Mouse (Mus musculus): ENCODE measurements around the gene Itpkb.
A peak's percentile ranks its signal among the peaks of the same experiment; 100 is the strongest.

The Itpkb gene

DNA sequence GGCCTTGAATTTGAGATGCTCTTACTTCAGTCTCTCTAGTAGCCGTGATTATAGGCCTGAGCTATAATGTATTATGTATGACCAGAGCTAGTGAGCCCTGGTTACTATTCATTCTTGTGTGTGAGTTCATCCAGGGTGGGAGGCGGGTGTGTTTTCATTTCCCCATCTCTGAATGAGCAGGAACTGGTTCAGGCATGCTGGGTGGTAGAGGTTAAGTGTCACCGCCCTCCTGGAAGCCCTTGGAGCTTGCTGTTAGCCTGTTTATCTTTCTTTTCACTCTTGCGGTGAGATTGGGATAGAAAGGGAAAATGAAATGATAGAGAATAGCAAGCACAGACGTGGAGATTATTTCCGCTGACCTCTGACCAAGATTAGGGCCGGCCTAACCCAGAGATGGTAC lies 12.7 kb downstream of the Itpkb start:
- no peak for DNase-seq (ENCODE audit: low read depth, low spot score)

DNA sequence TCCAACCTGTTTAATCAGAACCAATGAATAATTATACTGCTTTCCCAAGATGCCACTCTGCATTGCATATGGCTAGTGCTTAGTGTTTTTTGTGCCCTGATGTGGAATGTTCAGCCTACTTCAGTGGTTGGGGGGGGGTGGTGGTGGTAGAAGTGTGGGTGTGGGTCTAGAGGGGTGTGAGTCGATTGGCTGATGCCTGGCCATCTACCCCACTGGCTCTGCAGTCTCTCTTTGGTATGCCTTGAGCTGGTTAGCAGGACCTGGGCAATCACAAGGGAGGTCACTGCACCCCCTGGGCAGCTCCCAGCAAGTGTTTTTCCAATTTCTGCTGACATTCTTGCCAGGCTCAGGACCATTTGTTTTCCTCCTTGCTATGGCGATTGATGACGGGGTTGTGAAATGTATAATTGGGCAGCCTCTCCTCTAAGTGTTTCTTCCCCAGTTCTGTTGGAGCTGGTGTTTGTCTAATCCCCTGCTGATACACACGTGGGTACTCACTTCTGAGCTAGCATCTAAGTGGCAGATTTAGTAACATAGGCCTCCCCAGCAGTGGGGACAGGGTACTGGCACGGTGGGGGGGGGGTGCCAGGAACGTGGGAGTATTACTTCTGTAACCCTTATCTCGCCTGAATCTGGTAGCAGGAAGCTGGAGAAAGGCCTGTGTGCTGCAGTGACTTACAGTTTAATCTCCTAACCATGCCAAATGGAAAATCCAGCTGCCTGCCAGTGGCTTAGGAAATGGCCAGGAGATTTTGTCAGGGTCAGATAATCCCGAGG lies 13.3 kb downstream of the Itpkb start:
- no peak for DNase-seq (ENCODE audit: low read depth, low spot score)

DNA sequence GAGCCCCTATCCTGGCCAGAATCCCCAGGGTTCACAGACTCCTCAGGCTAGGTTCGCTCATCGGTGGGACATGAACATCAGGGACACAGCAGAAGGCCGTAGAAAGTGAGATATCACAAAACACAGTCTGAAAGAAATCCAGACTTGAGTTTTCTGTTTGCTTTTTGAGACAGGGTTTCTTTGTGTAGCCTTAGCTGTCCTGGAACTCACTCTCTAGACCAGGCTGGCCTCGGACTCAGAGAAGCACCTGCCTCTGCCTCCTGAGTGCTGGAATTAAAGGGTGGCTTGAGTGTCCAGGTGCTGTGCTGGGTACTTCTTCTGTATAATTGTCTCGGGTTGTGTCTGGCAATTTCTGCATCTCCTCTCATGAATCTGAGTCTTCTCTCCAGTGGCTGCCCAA lies 14.8 kb downstream of the Itpkb start:
- no peak for DNase-seq (ENCODE audit: low read depth, low spot score)

DNA sequence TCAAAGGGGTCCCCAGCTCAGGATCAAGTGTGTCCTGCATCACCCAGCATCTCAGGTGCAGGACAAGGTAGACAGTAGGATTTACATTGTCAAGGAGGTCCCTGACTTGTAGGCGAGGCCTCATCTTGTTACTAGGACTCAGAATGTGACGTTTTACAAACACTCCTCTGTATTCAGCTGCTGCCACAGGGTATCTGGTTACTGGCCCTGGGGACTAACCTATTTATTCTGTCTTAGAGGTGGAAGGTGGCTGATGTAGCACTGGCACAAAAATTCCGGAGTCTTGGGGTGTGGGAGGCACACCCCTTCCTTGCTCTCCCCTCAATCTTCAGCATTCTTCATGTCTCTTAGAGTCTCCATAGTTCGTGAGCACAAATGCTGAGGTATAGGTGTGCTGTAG lies 16.8 kb downstream of the Itpkb start:
- DNase-seq (ENCODE audit: low read depth, low spot score) = no peak

DNA sequence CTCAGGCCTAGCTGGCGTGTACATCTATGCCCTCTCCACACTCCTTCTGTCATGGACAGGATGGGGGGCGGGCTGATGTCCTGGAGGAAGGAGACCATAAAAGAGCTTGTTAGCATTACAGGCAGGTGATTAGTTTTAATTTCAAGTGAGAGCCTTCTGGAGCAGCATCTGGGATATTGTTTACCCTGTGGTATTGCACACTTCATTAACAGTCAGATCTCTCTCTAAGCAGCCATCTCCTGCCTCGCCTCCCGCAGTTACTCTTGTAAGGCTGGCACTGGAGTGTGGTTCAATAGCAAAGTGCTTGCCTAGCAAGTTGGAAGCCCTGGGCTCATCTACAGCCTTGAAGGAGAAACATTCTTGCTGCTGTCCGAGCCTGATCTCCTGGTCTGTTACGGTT lies 17.6 kb downstream of the Itpkb start:
- no peak for DNase-seq (ENCODE audit: low read depth, low spot score)

DNA sequence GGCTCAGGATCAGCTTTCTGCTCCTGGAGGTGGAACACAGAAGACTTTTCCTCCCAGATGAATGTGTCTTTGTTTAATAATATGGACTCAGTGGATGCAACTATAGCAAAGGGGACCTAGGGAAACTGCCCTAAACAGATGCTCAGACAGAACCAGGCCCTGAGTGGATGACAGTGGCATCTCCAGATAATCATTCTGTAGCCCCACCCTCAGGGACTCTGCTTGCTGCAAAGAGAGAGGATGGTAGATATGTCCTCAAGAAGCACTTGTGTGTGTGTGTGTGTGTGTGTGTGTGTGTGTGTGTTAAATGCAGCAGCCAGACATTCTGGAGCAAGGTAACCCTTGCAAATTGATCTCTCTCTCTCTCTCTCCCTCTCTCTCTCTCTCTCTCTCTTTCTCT lies 18.8 kb downstream of the Itpkb start:
- no peak for DNase-seq (ENCODE audit: low read depth, low spot score)

- DNase-seq (ENCODE audit: low read depth, low spot score) = no peak
Measured at GRCm38 (mm10) chr1:180352258-180352657, 22.0 kb downstream of the Itpkb start.

GRCm38 (mm10) chr1:180354129-180354528 lies 23.8 kb downstream of the Itpkb start:
- DNase-seq (ENCODE audit: low read depth, low spot score) = no peak

DNA sequence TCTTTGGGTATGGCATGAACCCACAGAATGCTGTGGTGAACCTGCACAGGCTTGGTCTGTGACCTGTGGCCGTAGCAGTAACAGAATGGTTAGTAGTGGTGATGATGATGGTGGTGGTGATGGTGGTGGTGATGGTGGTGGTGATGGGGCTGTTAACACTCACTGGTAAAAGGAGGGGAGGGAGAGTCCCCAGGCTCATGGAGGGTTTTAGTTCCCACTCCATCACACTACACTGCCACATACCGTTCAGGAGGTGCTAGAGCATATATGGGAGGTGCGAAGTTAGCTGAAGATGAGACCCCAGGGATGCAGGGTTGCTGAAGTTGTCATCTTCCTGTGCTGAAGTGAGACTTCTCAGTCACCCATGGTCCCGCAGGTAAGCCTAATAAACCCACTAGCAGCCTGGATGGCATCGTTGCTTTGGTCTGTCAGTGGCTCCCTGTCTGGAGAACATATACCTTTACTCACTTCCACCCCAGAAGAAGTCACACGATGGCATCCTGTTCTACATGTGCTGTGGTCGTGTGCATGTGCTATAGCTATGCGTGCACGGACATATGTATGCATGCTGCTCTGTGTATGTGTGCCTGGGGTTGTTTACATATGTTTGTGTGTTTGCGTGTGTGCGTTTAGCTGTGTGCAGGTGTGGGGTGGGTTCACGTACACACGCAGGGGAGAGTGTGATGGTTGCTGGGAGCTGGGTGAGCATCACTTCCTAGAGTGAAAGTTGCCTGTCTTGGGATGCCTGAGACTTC lies 24.9 kb downstream of the Itpkb start:
- DNase-seq (ENCODE audit: low read depth, low spot score) = no peak

GRCm38 (mm10) chr1:180356176-180356575 lies 25.9 kb downstream of the Itpkb start:
- DNase-seq (ENCODE audit: low read depth, low spot score) = no peak

DNA sequence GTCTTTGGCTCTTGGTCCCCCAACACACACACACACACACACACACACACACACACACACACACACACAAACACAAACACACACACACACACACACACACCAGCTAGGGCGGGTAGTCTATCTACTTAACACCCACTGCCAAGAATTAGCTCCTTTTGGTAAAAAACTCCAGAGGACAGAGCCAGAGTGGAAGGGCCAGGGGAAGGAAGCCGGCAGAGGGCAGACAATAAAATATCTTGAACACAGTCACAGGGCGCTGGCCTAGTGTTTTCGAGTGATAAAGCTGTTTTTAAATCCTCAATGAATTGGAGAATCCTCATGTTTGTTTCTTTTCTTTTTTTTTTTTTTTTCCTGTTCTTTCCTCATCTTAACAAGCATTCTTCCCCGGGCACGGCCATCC lies 26.6 kb downstream of the Itpkb start:
- no peak for DNase-seq (ENCODE audit: low read depth, low spot score)

DNA sequence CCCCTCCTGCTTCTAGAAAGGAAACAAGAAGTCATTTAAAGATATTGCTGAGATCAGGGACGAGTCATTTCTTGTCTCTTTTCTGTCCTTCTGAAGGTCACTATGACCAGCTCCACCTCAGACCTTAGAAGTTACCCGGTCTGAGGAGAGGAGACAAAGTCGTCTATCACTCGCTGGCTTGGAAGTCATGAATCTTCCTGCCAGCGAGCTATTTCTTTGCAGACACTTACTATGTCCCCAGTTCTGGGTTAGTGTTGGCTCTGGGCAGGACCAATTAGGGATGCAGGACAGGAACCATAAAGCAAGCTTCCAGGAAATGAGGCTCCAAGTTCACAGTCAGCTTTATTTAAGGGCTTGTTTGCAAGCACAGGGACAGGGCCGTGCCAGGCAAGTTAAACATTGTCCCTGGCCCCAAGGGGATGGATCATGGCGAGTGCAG lies 27.6 kb downstream of the Itpkb start:
- DNase-seq (ENCODE audit: low read depth, low spot score) = no peak

DNA sequence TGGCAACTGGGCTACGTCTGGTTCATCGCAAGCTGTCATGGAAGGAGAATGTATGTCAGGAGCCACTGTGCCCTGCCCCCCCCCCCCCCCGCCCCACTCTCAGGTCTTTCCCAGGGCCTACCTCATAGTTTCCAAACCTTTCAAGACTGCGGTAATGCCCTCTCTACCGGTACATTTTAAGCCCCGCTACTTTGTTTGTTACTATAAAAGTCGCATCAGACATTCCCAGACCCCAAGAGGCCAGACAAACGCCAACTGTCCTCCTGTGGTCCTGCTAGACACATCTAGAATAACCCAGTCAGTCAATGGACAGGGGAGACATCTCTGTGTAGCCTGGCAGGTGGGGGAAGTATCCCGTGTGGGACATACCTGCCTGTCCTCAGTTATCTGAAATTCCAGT lies 28.2 kb downstream of the Itpkb start:
- DNase-seq (ENCODE audit: low read depth, low spot score) = no peak

DNA sequence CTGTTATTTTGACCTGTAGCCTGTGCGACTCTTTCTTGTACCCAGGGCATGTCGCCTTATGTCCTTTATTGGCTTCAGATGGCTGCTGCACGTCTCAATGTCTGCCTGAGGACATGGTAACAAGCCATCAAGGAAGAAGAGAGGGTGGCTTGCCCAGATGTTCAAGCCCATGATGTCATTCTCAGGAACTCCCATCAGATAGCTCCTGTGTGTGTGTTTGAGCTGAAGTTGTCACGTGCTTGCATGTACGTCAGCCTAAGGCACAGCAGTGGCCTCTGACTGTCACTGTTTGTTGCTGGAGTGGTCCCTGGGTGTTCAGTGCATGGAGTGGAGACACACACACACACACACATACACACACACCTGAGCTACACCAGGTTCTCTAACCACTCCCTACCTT lies 29.0 kb downstream of the Itpkb start:
- no peak for DNase-seq (ENCODE audit: low read depth, low spot score)

- no peak for DNase-seq (ENCODE audit: low read depth, low spot score)
Measured at GRCm38 (mm10) chr1:180362176-180362575, 31.9 kb downstream of the Itpkb start.

- no peak for DNase-seq (ENCODE audit: low read depth, low spot score)
Measured at GRCm38 (mm10) chr1:180362844-180363243, 32.6 kb downstream of the Itpkb start.

- no peak for DNase-seq (ENCODE audit: low read depth, low spot score)
Measured at GRCm38 (mm10) chr1:180363317-180363716, 33.0 kb downstream of the Itpkb start.

DNA sequence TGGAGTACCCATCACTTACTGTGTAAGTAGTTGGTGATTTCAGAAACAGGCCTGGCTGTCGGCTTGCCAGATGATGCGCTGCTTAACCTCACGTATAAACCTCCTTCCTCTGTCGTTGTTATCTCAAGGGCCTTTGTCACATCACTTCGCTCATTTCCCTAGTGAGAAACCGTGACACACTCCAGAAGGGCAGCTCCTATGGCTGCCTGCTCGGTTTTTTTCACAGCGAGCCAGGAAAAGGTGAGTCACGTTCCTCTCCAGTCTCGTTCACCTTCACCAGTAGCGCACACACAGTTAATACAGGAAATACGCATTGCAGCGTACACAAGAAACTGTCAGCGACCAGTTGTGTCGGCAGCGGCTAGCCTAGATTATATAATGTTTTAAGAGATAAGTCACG lies 33.7 kb downstream of the Itpkb start:
- no peak for DNase-seq (ENCODE audit: low read depth, low spot score)

GRCm38 (mm10) chr1:180364720-180365119 lies 34.4 kb downstream of the Itpkb start:
- no peak for DNase-seq (ENCODE audit: low read depth, low spot score)

DNA sequence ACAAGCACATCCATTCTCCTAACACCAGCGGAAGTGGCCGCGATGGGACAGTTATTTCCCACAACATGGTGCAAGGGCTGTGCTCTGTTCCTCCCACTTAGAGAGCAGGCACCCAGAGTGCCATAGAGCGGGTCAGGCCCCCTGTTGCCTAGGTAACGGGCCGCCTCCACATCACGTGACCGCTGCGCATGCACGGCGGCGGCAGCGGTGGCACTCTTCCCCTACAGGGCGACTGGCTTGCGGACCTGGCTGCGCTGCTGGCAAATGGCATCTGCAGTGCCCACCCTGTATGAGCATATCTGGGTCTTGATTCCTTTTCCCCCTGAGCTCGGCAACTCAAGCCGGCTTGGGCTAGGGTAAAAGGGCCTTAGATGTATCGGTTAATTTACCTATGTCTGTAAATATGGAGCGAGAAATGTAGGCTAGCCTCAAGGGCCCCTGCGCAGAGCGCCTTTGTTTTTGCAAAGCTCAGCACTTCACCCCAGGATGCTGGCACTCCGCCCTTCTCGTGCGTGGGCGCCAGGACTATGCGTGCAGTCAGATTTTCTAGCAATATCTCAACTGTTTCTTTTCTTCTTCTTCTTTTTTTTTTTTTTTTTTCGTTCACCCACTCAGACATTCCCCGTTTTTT lies 35.0 kb downstream of the Itpkb start:
- peak; percentile 97 for DNase-seq (ENCODE audit: low read depth, low spot score)

- DNase-seq (ENCODE audit: low read depth, low spot score) = no peak
Measured at GRCm38 (mm10) chr1:180365983-180366811, 35.9 kb downstream of the Itpkb start.
